Mouse (Mus musculus): ENCODE results near the gene Slc27a2.

Slc27a2 gene

GRCm38 (mm10) chr2:126555533-126555932 is 3.3 kb downstream of the Slc27a2 start:
- no peak for DNase-seq

GRCm38 (mm10) chr2:126560094-126560493 is 7.9 kb downstream of the Slc27a2 start:
- no peak for DNase-seq

GRCm38 (mm10) chr2:126563411-126564105 is 11.4 kb downstream of the Slc27a2 start:
- no peak for DNase-seq

GRCm38 (mm10) chr2:126572163-126572562 is 20.0 kb downstream of the Slc27a2 start:
- no peak for DNase-seq

GRCm38 (mm10) chr2:126572747-126573146 is 20.5 kb downstream of the Slc27a2 start:
- DNase-seq, result no peak

GRCm38 (mm10) chr2:126575391-126576176 is 23.4 kb downstream of the Slc27a2 start:
- no peak for DNase-seq

- DNase-seq, result no peak
Measured at GRCm38 (mm10) chr2:126577362-126577761, 25.2 kb downstream of the Slc27a2 start.

GRCm38 (mm10) chr2:126579282-126579681 is 27.1 kb downstream of the Slc27a2 start:
- no peak for DNase-seq

- DNase-seq, result no peak
Measured at GRCm38 (mm10) chr2:126583960-126584359, 31.8 kb downstream of the Slc27a2 start.

GRCm38 (mm10) chr2:126584621-126585369 is 32.6 kb downstream of the Slc27a2 start:
- no peak for DNase-seq

GRCm38 (mm10) chr2:126587468-126587867 is 35.3 kb downstream of the Slc27a2 start:
- DNase-seq, result no peak

- no peak for DNase-seq
Measured at GRCm38 (mm10) chr2:126591304-126591703, 39.1 kb downstream of the Slc27a2 start.

GRCm38 (mm10) chr2:126593831-126594610 is 41.8 kb downstream of the Slc27a2 start:
- DNase-seq, result peak; percentile 81

GRCm38 (mm10) chr2:126596347-126597072 is 44.3 kb downstream of the Slc27a2 start:
- no peak for DNase-seq

GRCm38 (mm10) chr2:126597279-126598241 is 45.4 kb downstream of the Slc27a2 start:
- DNase-seq, result peak; percentile 34

GRCm38 (mm10) chr2:126598359-126598758 is 46.2 kb downstream of the Slc27a2 start:
- peak; percentile 14 for DNase-seq

- peak; percentile 19 for DNase-seq
Measured at GRCm38 (mm10) chr2:126599005-126599404, 46.8 kb downstream of the Slc27a2 start.

GRCm38 (mm10) chr2:126600533-126600932 is 48.3 kb downstream of the Slc27a2 start:
- no peak for DNase-seq

- DNase-seq, result no peak
Measured at GRCm38 (mm10) chr2:126601918-126602600, 49.9 kb downstream of the Slc27a2 start.

- peak; percentile 38 for DNase-seq
Measured at GRCm38 (mm10) chr2:126606061-126606687, 54.0 kb downstream of the Slc27a2 start.

Data from thymus, postnatal 25 days (tissue).